8 mouse cellular contexts compared by ENCODE assay signal in the genomic region with DNA sequence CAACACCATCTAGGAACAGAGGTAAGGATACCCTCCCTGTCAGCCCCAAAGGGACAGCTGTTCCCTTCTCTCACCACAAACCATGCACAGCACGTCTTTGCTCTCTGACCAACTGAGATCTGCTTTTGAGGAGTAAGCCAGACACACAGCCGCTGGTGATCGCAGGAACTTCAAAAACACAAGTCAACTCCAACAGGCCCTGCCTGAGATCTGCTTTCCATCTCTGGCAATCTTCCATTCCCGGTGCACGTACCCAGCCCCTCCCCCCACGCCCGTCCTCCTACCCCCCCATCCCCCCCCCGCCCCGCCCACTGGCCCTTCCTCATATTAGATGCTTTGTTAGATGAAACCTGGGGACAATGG. TPM values are rescaled to one million over a fixed set of nuclear protein-coding genes. Genes with fewer than 3 reads are reported as not detected.
DNase-seq lines count a peak whose midpoint lies in the region; ATAC-seq and TF ChIP-seq lines count a peak whose summit lies in the region.

No protein-coding gene starts in this region.

- 3% methylated on average over 8 of the region's 9 CpGs for WGBS in embryonic facial prominence, embryonic 12.5 days
- WGBS in heart, embryonic 12.5 days = 3% methylated on average over 9 of the region's 9 CpGs
- 4% methylated on average over 9 of the region's 9 CpGs for WGBS in stomach, embryonic 16.5 days
- 3% methylated on average over 9 of the region's 9 CpGs for WGBS in thymus, adult 2 months

- TF ChIP-seq POLR2A in thymus, adult 2 months (IDR thresholded peaks at IDR 0.05; ENCODE audit: control insufficient read depth, extremely low read depth, insufficient read depth, low read length, poor library complexity) = no peak

- H3K4me1 ChIP-seq in embryonic facial prominence, embryonic 12.5 days = peaks cover 22% of the 10 kb centered on the region
- H3K4me1 ChIP-seq in heart, embryonic 12.5 days (replicated peaks) = peaks cover 16% of the 10 kb centered on the region; the same call in 1 of the 2 replicates
- no peaks in the 10 kb centered on the region for H3K4me1 ChIP-seq in stomach, embryonic 16.5 days (ENCODE audit: control insufficient read depth, insufficient read depth, low read length)
- no peaks in the 10 kb centered on the region for H3K4me1 ChIP-seq in thymus, adult 2 months (replicated peaks; ENCODE audit: control insufficient read depth, insufficient read depth, low read length)

- no peaks in the 10 kb centered on the region for H3K36me3 ChIP-seq in embryonic facial prominence, embryonic 12.5 days
- no peaks in the 10 kb centered on the region for H3K36me3 ChIP-seq in heart, embryonic 12.5 days
- H3K36me3 ChIP-seq in stomach, embryonic 16.5 days (ENCODE audit: control insufficient read depth, insufficient read depth, low read length) = no peaks in the 10 kb centered on the region
- no peaks in the 10 kb centered on the region for H3K36me3 ChIP-seq in thymus, adult 2 months (ENCODE audit: control insufficient read depth, insufficient read depth, low read length)

- H3K4me2 ChIP-seq in embryonic facial prominence, embryonic 12.5 days (replicated peaks) = peak overlapping the region; percentile 48
- H3K4me2 ChIP-seq in heart, embryonic 12.5 days = peak overlapping the region; percentile 63
- peak overlapping the region; percentile 51 for H3K4me2 ChIP-seq in stomach, embryonic 16.5 days (ENCODE audit: low read depth, low read length)

- ATAC-seq in embryonic facial prominence, embryonic 12.5 days (ENCODE audit: insufficient number of reproducible peaks, insufficient read depth, low FRiP score, low TSS enrichment) = peak; percentile 44
- ATAC-seq in heart, embryonic 12.5 days (ENCODE audit: insufficient number of reproducible peaks, low FRiP score) = no peak
- ATAC-seq in megakaryocyte progenitor cell, adult 5-6 weeks (replicated peaks; ENCODE audit: poor library complexity) = peak; percentile 87
- peak; percentile 81 for ATAC-seq in stomach, embryonic 16.5 days (ENCODE audit: insufficient read depth, low FRiP score)

- no peaks in the 10 kb centered on the region for H3K9me3 ChIP-seq in embryonic facial prominence, embryonic 12.5 days
- H3K9me3 ChIP-seq in heart, embryonic 12.5 days (replicated peaks) = 0 out of 2 replicates have a peak, but pooled peaks cover 3% of the 10 kb centered on the region
- no peaks in the 10 kb centered on the region for H3K9me3 ChIP-seq in stomach, embryonic 16.5 days (replicated peaks; ENCODE audit: control insufficient read depth, low read length)

- DNase-seq in layer of hippocampus, adult 2 months (ENCODE audit: low spot score in 2 of 2) = no peak
- no peak for DNase-seq in layer of hippocampus, adult 9-10 months (ENCODE audit: low spot score)
- peak; percentile 43 to 58 for DNase-seq in kidney, postnatal 4 days
- DNase-seq in thymus, adult 2 months = no peak

- H3K4me3 ChIP-seq in layer of hippocampus, adult 2 months = peak overlapping the region; percentile 47
- H3K4me3 ChIP-seq in embryonic facial prominence, embryonic 12.5 days = peak overlapping the region; percentile 23
- H3K4me3 ChIP-seq in heart, embryonic 12.5 days = peak overlapping the region; percentile 37
- H3K4me3 ChIP-seq in stomach, embryonic 16.5 days (replicated peaks; ENCODE audit: low read length) = peak overlapping the region; percentile 35
- H3K4me3 ChIP-seq in thymus, adult 2 months (ENCODE audit: control insufficient read depth, insufficient read depth, low read length) = no peak overlapping the region

- no peaks in the 10 kb centered on the region for H3K27me3 ChIP-seq in embryonic facial prominence, embryonic 12.5 days
- no peaks in the 10 kb centered on the region for H3K27me3 ChIP-seq in heart, embryonic 12.5 days (replicated peaks)
- H3K27me3 ChIP-seq in stomach, embryonic 16.5 days (ENCODE audit: control insufficient read depth, insufficient read depth, low read length) = no peaks in the 10 kb centered on the region
- H3K27me3 ChIP-seq in thymus, adult 2 months (ENCODE audit: control insufficient read depth, insufficient read depth, low read length) = no peaks in the 10 kb centered on the region

- H3K9ac ChIP-seq in embryonic facial prominence, embryonic 12.5 days = 0 out of 2 replicates have a peak overlapping the region, but pooled peaks have one; percentile 27
- H3K9ac ChIP-seq in heart, embryonic 12.5 days = peak overlapping the region; percentile 64
- peak overlapping the region; percentile 66 for H3K9ac ChIP-seq in stomach, embryonic 16.5 days (ENCODE audit: low read length)

- no peak for TF ChIP-seq CTCF in layer of hippocampus, adult 2 months (conservative IDR thresholded peaks at IDR 0.05)
- TF ChIP-seq CTCF in thymus, adult 2 months (IDR thresholded peaks at IDR 0.05; ENCODE audit: borderline replicate concordance, control insufficient read depth, extremely low read depth, insufficient read depth, low read length, poor library complexity) = no peak

- H3K27ac ChIP-seq in layer of hippocampus, adult 2 months = peak overlapping the region; percentile 88
- peak overlapping the region; percentile 82 for H3K27ac ChIP-seq in embryonic facial prominence, embryonic 12.5 days
- peak overlapping the region; percentile 39; the same call in 1 of the 2 replicates for H3K27ac ChIP-seq in heart, embryonic 12.5 days (ENCODE audit: poor library complexity, severe bottlenecking)
- peak overlapping the region; percentile 84 for H3K27ac ChIP-seq in stomach, embryonic 16.5 days (ENCODE audit: low read length)
- H3K27ac ChIP-seq in thymus, adult 2 months (ENCODE audit: control insufficient read depth, insufficient read depth, low read length) = no peak overlapping the region

RNA-seq across cellular contexts. Expression of a gene that starts 18.8 kb away (rescaled TPM):
- 10 to 100 TPM; 22.8 to 25.1 TPM for total RNA-seq in layer of hippocampus, adult 2 months (2021)
- 7.9 and 8.3 TPM in 2 replicates for polyA plus RNA-seq in embryonic facial prominence, embryonic 12.5 days (2016; fragmentation: Nextera tagmentation; extraction: Ambion mirVana)
- 5.5 TPM in 2 replicates for polyA plus RNA-seq in heart, embryonic 12.5 days (2016; fragmentation: Nextera tagmentation; extraction: Ambion mirVana)
- 34.0 and 37.0 TPM in 2 replicates for total RNA-seq in megakaryocyte progenitor cell, adult 5-6 weeks (2015)
- total RNA-seq in megakaryocyte progenitor cell, adult 5-6 weeks (2017) = 34.9 and 44.2 TPM in 2 replicates
- polyA plus RNA-seq in stomach, embryonic 16.5 days (2015; fragmentation: Nextera tagmentation; extraction: Ambion mirVana) = 2.7 and 3.1 TPM in 2 replicates
- polyA plus RNA-seq in thymus, adult 2 months (2012; rRNA removed) = 1.8 and 1.9 TPM in 2 replicates

Comparison
In these comparisons a context has a peak if more than half of its experiments do, and no peak if none do; other contexts are left out.
1. DNase-seq: peak in kidney, postnatal 4 days (2 of 2); none in layer of hippocampus, adult 2 months (0 of 2), layer of hippocampus, adult 9-10 months (single experiment) and thymus, adult 2 months (single experiment).
2. Peak in every context shown above with its lines, with median percentiles within 50 percentile points of each other: H3K4me2 ChIP-seq and H3K9ac ChIP-seq.